Mouse (Mus musculus): ENCODE data around the gene Pdcd1lg2. TPM values are rescaled to one million over a fixed set of nuclear protein-coding genes. Genes with fewer than 3 reads are reported as not detected.
A peak's percentile ranks its signal among the peaks of the same experiment; 100 is the strongest.
"Not testable (repeated sequence)": the region's sequence is repeated elsewhere in the genome, so short reads cannot be mapped to it uniquely, and the experiment has no call there.

The Pdcd1lg2 gene
- total RNA-seq, 1 experiment: not detected

DNA sequence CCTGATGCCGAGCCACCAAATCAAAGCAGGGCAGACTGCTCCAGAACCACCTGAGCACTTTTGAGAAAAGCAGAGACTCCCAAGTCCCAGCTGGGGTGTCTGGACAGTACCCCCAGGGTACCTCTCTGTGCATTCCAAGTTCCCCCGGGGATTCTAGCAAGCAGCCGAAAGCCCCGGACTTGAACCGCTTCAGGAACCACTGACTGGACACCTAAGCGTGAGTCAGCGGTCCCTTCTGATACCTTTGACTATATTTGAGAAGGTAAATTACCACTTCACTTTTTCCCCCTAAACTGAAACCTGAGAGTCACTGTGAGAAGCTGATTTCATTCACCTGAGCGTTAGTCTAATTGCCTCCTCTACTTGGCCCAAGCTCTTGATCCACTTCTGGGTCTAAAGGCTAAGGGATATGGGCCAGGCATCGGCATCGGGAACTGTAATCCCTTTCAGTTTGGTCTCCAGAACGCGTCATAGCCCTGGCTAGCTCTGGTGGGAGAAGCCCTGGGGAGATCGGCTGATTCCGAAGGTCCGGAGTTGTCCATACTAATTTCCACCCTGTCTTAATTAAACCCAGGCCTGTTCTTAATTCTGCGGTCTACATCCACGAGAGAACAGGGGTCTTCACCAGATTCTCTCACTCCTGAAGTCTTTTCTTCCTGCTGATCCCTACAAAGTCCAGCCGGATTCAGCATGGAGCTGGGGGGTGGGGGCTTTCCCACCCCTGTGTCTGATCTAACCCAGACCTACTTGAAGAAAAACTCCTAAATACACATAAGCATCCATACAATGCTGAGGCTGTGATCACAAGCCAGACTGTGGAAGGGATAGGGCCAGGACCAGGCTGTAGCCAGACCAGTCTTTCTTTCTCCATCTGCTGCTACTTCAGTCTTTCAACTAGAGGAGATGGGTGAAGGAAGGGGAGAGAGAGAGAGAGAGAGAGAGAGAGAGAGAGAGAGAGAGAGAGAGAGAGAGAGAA is 4.4 kb upstream of the Pdcd1lg2 start:
- Histone ChIP-seq H3K9ac (ENCODE audit: insufficient read depth, low read depth, low read length, poor library complexity, severe bottlenecking) (no peak overlapping the region), H3K36me3 (ENCODE audit: control insufficient read depth, insufficient read depth, low read length, poor library complexity, severe bottlenecking) (no peaks in the 10 kb centered on the region), H3K4me3 (ENCODE audit: insufficient read depth in 1 of 2, low read depth in 1 of 2, low read length in 2 of 2, poor library complexity in 1 of 2, severe bottlenecking in 1 of 2) (no peak overlapping the region), H3K4me1 (ENCODE audit: control insufficient read depth in 2 of 2, insufficient read depth in 2 of 2, low read length in 2 of 2, poor library complexity in 1 of 2) (no peaks in the 10 kb centered on the region), H3K27ac (ENCODE audit: insufficient read depth, low read depth, low read length, poor library complexity, severe bottlenecking) (no peak overlapping the region), H3K9me3 (ENCODE audit: control insufficient read depth, insufficient read depth, low read depth, low read length) (no peaks in the 10 kb centered on the region)
- TF ChIP-seq CHD2 (IDR thresholded peaks at IDR 0.05; ENCODE audit: low read depth, low read length): no peak
- in situ Hi-C loops (cut with MboI; ENCODE audit: low sequenced_read_pairs in 2 of 2, unreplicated experiment in 2 of 2): no loop called here
- no peak for DNase-seq (ENCODE audit: low read depth, low spot score)

DNA sequence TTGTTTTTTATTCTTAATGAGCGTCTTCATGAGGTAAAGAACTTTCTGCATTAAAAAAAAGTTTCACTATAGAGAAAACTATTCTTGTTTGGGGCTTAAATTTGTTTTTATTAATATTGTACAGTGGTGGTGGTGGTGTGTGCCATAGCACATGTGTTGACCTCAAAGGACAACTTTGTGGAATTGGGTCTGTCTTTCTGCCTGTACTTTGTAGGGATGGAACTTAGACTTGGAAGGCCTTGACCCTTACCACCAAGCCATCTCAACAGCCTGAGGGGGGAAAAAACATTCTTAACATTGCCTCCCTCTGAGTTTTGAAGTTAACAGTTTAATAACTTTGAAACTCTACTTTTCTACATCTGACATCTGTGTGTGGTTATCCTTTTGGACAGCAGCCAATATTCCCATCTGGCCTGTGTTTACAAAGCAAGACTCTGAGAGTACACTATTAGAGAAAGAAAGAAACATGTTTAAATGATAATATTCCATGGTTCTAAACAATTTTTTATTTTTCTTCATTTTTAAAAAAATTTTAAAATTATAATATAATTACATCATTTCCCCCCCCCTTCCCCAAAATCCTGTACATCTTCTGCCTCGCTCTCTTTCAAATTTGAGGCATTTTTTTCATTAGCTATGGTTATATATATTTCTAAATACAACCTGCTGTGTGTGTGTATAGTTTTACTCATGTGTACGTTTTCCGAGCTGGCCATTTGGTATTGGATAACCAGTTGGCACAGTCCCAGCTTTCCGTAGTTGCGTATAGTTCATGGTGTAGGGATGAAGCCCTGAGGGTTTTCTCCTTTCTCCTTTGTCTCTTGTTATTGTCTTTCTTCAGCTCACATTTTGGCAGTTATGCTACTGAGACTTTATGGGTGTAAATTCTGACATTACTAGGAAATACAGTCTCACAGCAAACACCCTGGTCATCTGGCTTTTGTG is 2.0 kb downstream of the Pdcd1lg2 start:
- no peak overlapping the region for H3K27ac ChIP-seq (ENCODE audit: insufficient read depth, low read depth, low read length, poor library complexity, severe bottlenecking)
- no peak overlapping the region for H3K9ac ChIP-seq (ENCODE audit: insufficient read depth, low read depth, low read length, poor library complexity, severe bottlenecking)
- no peak for TF ChIP-seq CHD2 (IDR thresholded peaks at IDR 0.05; ENCODE audit: low read depth, low read length)
- no peak for TF ChIP-seq MAFK (IDR thresholded peaks at IDR 0.05; ENCODE audit: insufficient read depth, low read depth, low read length)
- TF ChIP-seq ZC3H11A (IDR thresholded peaks at IDR 0.05; ENCODE audit: borderline replicate concordance, low read depth, low read length): no peak
- no peak for TF ChIP-seq ZNF384 (IDR thresholded peaks at IDR 0.05; ENCODE audit: low read depth, low read length)
- TF ChIP-seq HCFC1 (IDR thresholded peaks at IDR 0.05; ENCODE audit: borderline replicate concordance, insufficient read depth, low read length): no peak
- no peaks in the 10 kb centered on the region for H3K4me1 ChIP-seq (ENCODE audit: control insufficient read depth in 2 of 2, insufficient read depth in 2 of 2, low read length in 2 of 2, poor library complexity in 1 of 2)
- H3K4me3 ChIP-seq (ENCODE audit: insufficient read depth in 1 of 2, low read depth in 1 of 2, low read length in 2 of 2, poor library complexity in 1 of 2, severe bottlenecking in 1 of 2): no peak overlapping the region
- H3K9me3 ChIP-seq (ENCODE audit: control insufficient read depth, insufficient read depth, low read depth, low read length): no peaks in the 10 kb centered on the region
- H3K36me3 ChIP-seq (ENCODE audit: control insufficient read depth, insufficient read depth, low read length, poor library complexity, severe bottlenecking): no peaks in the 10 kb centered on the region
- in situ Hi-C loops (cut with MboI; ENCODE audit: low sequenced_read_pairs in 2 of 2, unreplicated experiment in 2 of 2): no loop called here
- no peak for DNase-seq (ENCODE audit: low read depth, low spot score)

DNA sequence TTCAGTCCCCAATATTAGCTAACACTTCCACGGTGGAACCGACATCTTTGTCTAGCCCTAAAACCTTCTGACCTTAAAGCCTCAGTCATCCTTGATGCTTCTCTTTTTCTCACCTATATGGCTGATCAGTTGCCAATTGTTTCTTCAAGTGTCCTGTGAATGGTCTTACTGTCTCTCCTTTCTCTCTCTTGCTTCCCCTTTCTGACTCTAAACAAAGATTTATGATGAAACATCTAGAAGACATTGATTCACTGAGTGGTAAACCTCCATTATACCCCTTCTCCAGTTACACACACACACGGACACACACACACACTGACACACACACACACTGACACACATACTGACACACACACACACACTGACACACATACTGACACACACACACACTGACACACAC is 3.8 kb downstream of the Pdcd1lg2 start:
- no peak overlapping the region for H3K4me3 ChIP-seq (ENCODE audit: insufficient read depth in 1 of 2, low read depth in 1 of 2, low read length in 2 of 2, poor library complexity in 1 of 2, severe bottlenecking in 1 of 2)
- H3K36me3 ChIP-seq (ENCODE audit: control insufficient read depth, insufficient read depth, low read length, poor library complexity, severe bottlenecking): no peaks in the 10 kb centered on the region
- H3K27ac ChIP-seq (ENCODE audit: insufficient read depth, low read depth, low read length, poor library complexity, severe bottlenecking): no peak overlapping the region
- H3K4me1 ChIP-seq (ENCODE audit: control insufficient read depth in 2 of 2, insufficient read depth in 2 of 2, low read length in 2 of 2, poor library complexity in 1 of 2): no peaks in the 10 kb centered on the region
- peak; percentile 2 for DNase-seq (ENCODE audit: low read depth, low spot score)
- TF ChIP-seq ZNF384 (IDR thresholded peaks at IDR 0.05; ENCODE audit: low read depth, low read length) (no peak), MAFK (IDR thresholded peaks at IDR 0.05; ENCODE audit: insufficient read depth, low read depth, low read length) (no peak), HCFC1 (IDR thresholded peaks at IDR 0.05; ENCODE audit: borderline replicate concordance, insufficient read depth, low read length) (no peak), ZC3H11A (IDR thresholded peaks at IDR 0.05; ENCODE audit: borderline replicate concordance, low read depth, low read length) (no peak), CHD2 (IDR thresholded peaks at IDR 0.05; ENCODE audit: low read depth, low read length) (no peak)
- no peaks in the 10 kb centered on the region for H3K9me3 ChIP-seq (ENCODE audit: control insufficient read depth, insufficient read depth, low read depth, low read length)
- H3K9ac ChIP-seq (ENCODE audit: insufficient read depth, low read depth, low read length, poor library complexity, severe bottlenecking): no peak overlapping the region
- in situ Hi-C loops (cut with MboI; ENCODE audit: low sequenced_read_pairs in 2 of 2, unreplicated experiment in 2 of 2): no loop called here

DNA sequence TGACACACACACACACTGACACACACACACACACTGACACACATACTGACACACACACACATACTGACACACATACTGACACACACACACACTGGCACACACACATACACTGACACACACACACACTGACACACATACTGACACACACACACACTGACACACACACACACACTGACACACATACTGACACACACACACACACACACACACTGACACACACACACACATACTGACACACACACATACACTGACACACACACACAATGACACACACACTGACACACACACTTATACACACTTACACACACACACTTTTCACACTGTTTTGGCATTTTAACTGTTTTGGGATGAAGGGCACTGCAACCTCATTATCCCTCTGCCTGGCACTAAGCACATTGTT is 4.2 kb downstream of the Pdcd1lg2 start:
- H3K4me1 ChIP-seq (ENCODE audit: control insufficient read depth in 2 of 2, insufficient read depth in 2 of 2, low read length in 2 of 2, poor library complexity in 1 of 2); H3K27ac ChIP-seq (ENCODE audit: insufficient read depth, low read depth, low read length, poor library complexity, severe bottlenecking); H3K9ac ChIP-seq (ENCODE audit: insufficient read depth, low read depth, low read length, poor library complexity, severe bottlenecking); H3K9me3 ChIP-seq (ENCODE audit: control insufficient read depth, insufficient read depth, low read depth, low read length); DNase-seq (ENCODE audit: low read depth, low spot score); H3K4me3 ChIP-seq (ENCODE audit: insufficient read depth in 1 of 2, low read depth in 1 of 2, low read length in 2 of 2, poor library complexity in 1 of 2, severe bottlenecking in 1 of 2); H3K36me3 ChIP-seq (ENCODE audit: control insufficient read depth, insufficient read depth, low read length, poor library complexity, severe bottlenecking); in situ Hi-C loops (cut with MboI; ENCODE audit: low sequenced_read_pairs in 2 of 2, unreplicated experiment in 2 of 2): not testable (repeated sequence)

Data from ES-E14 (cell line).